Mouse (Mus musculus) right cerebral cortex, postnatal 4 days (tissue): ENCODE measurements around the gene A830018L16Rik.

Source experiments
- DNase-seq: peaks from one replicate; pipeline ENCODE4 v3.0.0-alpha.2; 2022

Gene A830018L16Rik

DNA sequence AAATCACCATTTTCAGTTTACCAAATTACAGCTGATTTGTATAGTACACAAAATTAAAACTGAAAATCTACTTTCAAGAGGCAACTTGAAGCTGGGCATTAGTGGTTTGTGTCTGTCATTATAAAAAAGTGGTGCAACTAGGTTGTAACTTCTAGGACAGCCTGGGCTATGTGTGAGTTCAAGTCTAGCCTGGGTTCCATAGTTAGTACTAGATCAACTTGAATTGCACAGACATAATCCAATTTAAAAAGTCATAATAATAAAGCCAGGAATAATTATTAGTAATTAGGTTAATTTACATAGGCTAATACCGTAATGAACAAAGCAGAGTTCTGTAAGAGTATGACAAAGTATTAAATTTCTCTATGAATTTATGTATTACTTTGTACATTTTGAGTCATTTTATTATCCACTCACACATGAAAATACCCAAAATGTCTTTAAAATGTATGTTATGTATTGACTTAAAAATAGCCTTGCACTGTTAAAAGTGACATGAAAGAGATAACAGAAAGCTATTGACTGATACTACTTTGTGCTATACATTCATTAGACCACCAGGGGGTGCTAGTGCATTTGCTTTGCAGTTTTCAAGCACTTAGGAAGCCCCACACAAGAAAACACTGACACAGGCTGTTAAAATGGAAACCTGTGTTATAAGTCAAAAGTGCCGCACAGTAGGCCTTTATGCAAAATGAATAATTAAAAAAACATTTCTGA, 243.6 kb downstream of the A830018L16Rik start:
- peak; percentile 19 for DNase-seq

DNA sequence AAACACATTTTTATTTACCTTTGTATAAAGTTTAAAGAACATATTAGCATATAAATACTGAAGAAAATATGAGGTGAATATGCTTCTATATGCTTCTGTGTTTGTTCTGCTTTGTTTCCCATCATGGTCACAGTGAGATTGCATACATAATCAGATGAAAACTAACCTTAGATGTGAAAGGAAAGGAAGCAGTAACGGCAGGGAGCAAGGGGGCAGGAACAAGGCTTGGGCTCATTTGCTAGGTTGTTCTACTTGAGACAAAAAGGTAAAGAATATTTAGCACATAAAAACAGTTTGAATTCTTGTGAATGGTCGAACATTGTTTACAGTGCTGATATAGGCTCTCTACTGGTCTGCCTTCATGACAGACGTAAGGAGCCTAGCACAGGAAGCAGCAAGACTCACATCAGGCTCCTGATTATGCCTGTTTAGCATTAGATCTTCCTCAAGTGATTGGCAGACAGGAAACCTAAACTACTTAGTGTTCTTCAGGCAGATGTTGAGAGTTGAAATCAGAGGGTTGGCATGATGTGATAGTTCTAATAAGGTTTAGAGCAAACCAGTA, 244.2 kb downstream of the A830018L16Rik start:
- DNase-seq, result no peak

DNA sequence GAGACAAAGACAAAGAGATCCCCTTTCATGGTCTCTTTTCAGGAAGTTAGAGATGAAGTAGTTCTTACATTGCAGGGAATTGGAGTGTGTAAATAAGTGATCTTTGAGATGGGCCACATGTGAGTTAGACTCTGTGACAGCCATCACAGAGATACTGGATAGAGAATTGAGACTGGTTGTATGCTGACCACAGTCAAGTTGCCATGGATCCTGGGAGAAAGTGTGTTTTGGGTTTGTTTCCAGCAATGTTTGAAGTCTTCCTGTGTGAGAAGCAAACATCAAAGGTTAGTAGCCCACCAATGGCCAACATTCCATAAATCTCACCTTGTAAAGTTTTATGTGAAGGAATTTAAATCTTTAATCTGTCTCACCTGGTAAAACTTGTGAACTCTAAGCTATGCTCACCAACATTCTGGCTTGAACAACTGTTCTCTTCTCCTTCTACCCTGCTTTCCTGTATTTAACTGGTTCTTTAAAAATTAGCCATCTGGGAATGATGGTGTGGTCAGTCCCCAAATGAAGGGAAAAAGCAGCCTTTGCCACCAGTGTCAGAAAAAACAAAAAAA, 330.9 kb downstream of the A830018L16Rik start:
- DNase-seq, result no peak

- no peak for DNase-seq
Observed at GRCm38 (mm10) chr1:11748424-11748823, 334.5 kb downstream of the A830018L16Rik start.

GRCm38 (mm10) chr1:11750065-11750464, 336.2 kb downstream of the A830018L16Rik start:
- no peak for DNase-seq

DNA sequence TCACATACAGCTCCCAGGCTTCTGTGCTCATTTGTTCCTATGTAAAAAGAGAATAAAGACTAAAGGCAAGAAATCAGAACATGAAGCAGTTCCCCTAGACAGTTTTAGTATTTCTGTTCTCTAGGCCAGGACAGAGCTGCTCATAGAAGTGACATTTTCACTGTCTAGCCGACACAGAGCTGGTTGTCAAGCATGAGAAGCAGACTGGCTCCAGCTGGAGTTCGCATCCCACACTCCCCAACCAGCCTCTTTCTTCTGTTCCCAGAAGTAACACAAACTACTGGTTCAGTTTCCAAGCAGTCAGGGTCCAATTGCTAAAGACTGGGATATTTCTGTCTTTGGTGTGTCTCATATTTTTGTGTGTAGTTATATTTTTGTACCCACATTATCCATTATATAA, 336.7 kb downstream of the A830018L16Rik start:
- no peak for DNase-seq

GRCm38 (mm10) chr1:11751996-11752395, 338.1 kb downstream of the A830018L16Rik start:
- no peak for DNase-seq

DNA sequence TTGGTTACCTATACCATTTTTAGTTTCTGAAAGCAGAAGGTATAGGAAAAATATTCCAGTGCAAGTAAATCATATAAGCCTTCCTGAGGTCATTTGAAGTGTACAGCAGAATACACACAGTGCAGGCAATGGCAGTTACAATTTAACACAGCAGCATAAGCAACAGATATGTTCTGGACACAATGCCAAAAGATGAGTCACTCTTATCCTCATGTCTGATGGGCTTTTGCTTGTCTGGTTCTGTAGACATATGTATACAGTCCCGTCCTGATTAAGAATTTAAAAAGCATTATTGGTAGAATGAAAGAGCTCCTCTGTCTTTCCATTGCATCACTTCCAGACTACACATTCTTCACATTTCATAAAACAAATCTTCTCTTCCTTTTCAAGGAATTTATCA, 374.4 kb downstream of the A830018L16Rik start:
- DNase-seq, result no peak

GRCm38 (mm10) chr1:11792820-11793219, 378.9 kb downstream of the A830018L16Rik start:
- no peak for DNase-seq

DNA sequence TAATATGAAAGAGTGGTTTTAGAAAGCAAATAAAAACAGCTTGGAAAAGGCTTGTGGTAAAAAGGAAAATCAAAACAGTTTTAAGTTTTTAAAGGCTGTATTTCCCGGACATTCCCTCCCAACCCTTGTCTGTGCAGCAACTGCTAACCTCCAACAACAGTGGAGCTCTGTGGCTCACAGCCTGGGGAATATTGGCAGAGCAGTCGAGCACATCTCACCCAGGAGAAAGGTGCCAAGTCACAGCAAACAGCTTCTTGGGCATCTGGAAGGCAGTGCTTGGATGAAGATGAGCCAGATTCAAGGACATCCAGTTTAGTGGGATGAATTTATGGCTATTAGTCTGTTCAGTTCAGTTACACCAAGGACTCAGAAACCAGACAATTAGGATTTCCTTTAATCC, 381.8 kb downstream of the A830018L16Rik start:
- peak; percentile 2 for DNase-seq

DNA sequence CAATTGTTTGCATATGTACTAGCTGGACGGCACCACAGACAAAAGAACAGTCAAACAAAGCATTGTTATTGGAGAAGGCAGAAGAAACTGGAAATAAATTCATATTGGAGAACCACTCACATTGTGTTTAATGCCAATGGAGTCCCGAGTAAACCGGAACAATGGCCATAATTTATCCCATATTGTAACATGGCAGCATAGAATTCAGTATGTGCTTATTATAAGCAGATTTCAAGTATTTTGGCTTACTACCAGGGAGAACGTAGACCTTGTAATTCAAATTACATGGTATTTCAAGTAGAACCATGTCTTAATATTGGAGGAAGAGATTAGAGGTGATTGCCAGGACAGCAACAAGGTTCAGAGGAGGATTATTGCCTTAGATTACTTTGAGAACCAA, 458.9 kb downstream of the A830018L16Rik start:
- no peak for DNase-seq

DNA sequence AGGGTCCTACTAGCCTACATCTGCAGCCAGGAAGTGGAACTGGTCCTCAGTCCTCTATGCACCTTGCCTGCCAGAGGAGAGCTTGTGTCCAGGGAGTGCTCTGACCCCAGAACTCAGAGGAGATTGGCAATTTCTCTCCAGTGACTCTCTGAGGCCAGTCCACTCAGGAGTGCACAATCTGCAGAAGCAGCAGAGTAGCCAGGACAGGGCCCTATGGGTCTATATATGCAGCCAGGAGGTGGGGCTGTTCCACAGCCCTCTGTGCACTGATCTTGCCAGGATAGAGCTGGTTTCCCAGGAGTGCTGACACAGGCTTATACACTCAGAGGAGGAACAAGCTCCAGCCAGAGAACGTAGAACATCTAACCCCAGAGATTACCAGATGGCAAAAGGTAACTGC, 459.7 kb downstream of the A830018L16Rik start:
- DNase-seq, result no peak

DNA sequence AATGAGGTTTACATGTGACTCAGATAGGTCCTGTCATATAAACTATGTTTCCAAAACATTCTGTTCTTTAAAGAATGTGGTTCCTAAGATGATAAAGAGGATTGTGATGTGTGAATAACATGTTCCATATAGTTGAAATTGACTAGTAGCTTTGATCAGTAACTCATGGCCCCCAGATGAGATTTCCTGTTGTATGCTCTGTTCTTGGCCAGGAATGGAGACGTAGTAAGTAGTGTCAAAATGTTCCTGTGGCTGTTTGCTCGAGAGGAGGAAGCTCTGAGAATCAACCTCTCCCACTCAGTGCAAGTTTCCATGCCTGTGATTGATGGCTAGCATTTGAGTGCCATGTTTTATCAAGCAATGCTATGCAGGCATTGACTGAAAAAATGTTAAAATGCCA, 467.8 kb downstream of the A830018L16Rik start:
- DNase-seq, result no peak

GRCm38 (mm10) chr1:11895715-11896114, 481.8 kb downstream of the A830018L16Rik start:
- DNase-seq, result no peak

DNA sequence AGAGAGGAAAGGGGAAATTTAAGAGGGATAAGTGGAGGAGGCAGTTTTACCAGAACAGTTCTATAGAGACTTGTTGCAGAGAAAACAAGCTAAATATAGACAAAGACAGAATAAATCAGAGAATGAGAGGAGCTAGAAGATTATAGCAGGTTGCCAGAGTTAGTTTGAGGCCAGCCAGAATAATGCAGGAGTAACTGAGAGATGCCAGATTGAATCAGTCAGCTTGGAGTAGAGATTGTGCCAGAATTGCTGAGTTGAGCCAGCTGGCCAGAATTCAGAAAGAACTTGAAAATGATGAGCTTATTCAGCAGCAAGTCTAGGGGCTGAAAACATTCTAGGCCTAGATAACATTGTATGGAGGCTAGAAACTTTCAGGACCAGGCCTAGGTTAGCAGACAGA, 502.0 kb downstream of the A830018L16Rik start:
- DNase-seq, result peak; percentile 10

DNA sequence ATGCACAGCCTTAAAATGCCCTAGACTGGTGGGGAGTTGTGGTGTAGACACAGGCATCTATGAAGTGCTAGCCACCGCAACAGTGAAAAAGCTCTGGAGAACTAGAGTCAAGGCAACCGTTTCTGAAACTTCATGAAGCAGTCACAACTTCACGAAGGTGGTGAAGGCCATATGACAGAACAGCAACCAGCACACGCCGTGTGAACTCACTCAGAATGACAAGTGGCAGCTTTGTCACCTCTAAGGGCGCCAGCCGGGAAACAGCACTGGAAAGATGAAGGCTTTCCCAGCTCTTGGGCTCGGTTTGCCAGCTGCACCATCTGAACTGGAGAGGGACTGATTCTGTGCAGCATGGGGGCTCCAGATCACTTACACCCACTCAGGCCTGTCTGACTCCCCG, 523.1 kb downstream of the A830018L16Rik start:
- peak; percentile 4 for DNase-seq

GRCm38 (mm10) chr1:11959421-11960206, 545.7 kb downstream of the A830018L16Rik start:
- no peak for DNase-seq

DNA sequence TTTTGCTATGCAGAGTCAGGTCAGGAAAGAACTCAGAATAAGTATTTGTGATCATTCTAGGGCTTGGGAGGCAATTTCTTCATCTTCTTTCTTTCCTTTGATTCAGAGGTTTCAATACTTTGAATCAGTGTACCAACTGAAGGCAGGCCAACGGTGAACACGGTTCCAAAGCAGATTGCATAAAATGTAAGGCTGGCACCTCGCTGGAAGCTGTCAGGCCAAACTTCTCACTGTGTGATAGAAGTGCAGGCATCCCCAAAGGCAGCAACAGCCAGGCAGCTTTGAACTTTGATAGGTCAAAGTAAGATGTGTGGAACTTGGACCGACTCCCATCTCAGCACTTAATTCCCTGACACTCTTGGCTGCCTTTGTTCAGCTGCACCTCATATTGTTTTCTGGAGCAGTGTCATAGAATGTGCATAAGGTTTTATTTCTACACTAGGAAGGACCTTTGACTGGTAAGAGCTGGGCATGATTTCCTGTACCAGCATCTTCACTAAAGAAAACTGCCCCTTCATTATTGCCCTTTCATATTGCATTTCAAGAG, 568.8 kb downstream of the A830018L16Rik start:
- DNase-seq, result no peak

- DNase-seq, result no peak
Observed at GRCm38 (mm10) chr1:11990011-11990410, 576.1 kb downstream of the A830018L16Rik start.

GRCm38 (mm10) chr1:11996297-11996878, 582.5 kb downstream of the A830018L16Rik start:
- DNase-seq, result no peak

- DNase-seq, result no peak
Observed at GRCm38 (mm10) chr1:11997574-11997973, 583.7 kb downstream of the A830018L16Rik start.

- no peak for DNase-seq
Observed at GRCm38 (mm10) chr1:12000557-12000956, 586.7 kb downstream of the A830018L16Rik start.
